Comparison of ENCODE assay signal across 9 mouse cellular contexts in the genomic region with DNA sequence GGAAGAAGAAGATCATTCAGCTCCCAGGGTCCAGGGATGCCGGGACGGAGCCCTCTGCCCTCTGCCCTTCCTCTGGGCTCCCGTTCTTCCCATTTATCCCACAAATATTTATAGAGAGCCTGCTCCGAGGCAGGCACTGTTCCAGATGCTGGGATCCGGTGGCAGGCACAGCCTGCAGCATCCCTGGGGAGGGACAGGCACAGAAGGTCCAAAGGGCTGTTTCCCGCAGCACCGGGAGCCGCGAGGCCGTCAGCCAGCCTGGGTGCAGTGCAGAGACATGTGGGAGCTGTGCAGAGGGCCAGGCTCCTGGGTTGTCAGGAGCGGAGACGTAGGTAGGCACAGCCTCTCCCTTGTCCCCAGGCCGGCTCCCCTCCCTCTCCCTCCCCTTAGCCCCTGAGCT. TPM values are rescaled to one million over a fixed set of nuclear protein-coding genes. Genes with fewer than 3 reads are reported as not detected.
DNase-seq lines count a peak whose midpoint lies in the region; ATAC-seq and TF ChIP-seq lines count a peak whose summit lies in the region.
"Had no signal": no experiment of that assay in that cellular context is flagged by ENCODE, and none has a peak within 500 bp of the region (broad histone marks: within the 10 kb centered on the region; RNA-seq: fewer than 3 reads in every experiment).

No protein-coding gene starts in this region.

- H3K27ac ChIP-seq in forebrain, embryonic 15.5 days (replicated peaks), result no peak overlapping the region
- H3K27ac ChIP-seq in kidney, postnatal 0 days, result no peak overlapping the region
- H3K27ac ChIP-seq in midbrain, postnatal 0 days (ENCODE audit: low read depth, low read length), result no peak overlapping the region

- peaks cover 62% of the 10 kb centered on the region for H3K4me1 ChIP-seq in forebrain, embryonic 15.5 days
- peaks cover 37% of the 10 kb centered on the region for H3K4me1 ChIP-seq in kidney, postnatal 0 days (replicated peaks; ENCODE audit: insufficient read depth, low read length)
- H3K4me1 ChIP-seq in midbrain, postnatal 0 days (ENCODE audit: insufficient read depth, low read length), result peaks cover 32% of the 10 kb centered on the region

- peak overlapping the region; percentile 24 for H3K4me3 ChIP-seq in forebrain, embryonic 15.5 days
- H3K4me3 ChIP-seq in kidney, postnatal 0 days (replicated peaks; ENCODE audit: low read depth, low read length), result peak overlapping the region; percentile 14; the same call in 1 of the 2 replicates
- H3K4me3 ChIP-seq in midbrain, postnatal 0 days (ENCODE audit: low read depth, low read length), result peak overlapping the region; percentile 8
- H3K4me3 ChIP-seq: megakaryocyte, embryonic 14.5 days had no signal

- peak overlapping the region; percentile 87 for H3K4me2 ChIP-seq in forebrain, embryonic 15.5 days (replicated peaks)
- H3K4me2 ChIP-seq in kidney, postnatal 0 days (ENCODE audit: low read length), result peak overlapping the region; percentile 95
- peak overlapping the region; percentile 89 for H3K4me2 ChIP-seq in midbrain, postnatal 0 days (ENCODE audit: low read depth, low read length, poor library complexity, severe bottlenecking)

- no peaks in the 10 kb centered on the region for H3K36me3 ChIP-seq in forebrain, embryonic 15.5 days
- H3K36me3 ChIP-seq in kidney, postnatal 0 days (ENCODE audit: insufficient read depth, low read length), result no peaks in the 10 kb centered on the region
- H3K36me3 ChIP-seq in midbrain, postnatal 0 days (ENCODE audit: insufficient read depth, low read length), result no peaks in the 10 kb centered on the region

- 0 out of 2 replicates have a peak overlapping the region, but pooled peaks have one; percentile 1 for H3K9ac ChIP-seq in forebrain, embryonic 15.5 days (replicated peaks)
- H3K9ac ChIP-seq in kidney, postnatal 0 days (ENCODE audit: low read depth, low read length), result no peak overlapping the region
- no peak overlapping the region; the same call in 1 of the 2 replicates for H3K9ac ChIP-seq in midbrain, postnatal 0 days (replicated peaks; ENCODE audit: low read length, poor library complexity, severe bottlenecking)

- TF ChIP-seq CTCF in kidney, postnatal 0 days (IDR thresholded peaks at IDR 0.05; ENCODE audit: low read depth), result no peak
- TF ChIP-seq CTCF in midbrain, postnatal 0 days (IDR thresholded peaks at IDR 0.05), result no peak

- H3K9me3 ChIP-seq in forebrain, embryonic 15.5 days, result no peaks in the 10 kb centered on the region
- H3K9me3 ChIP-seq in kidney, postnatal 0 days (replicated peaks; ENCODE audit: low read length), result no peaks in the 10 kb centered on the region
- no peaks in the 10 kb centered on the region for H3K9me3 ChIP-seq in midbrain, postnatal 0 days (ENCODE audit: low read length)

- peak; percentile 28 for DNase-seq in kidney, adult 11 months
- DNase-seq in kidney, adult 9 months, result no peak
- DNase-seq in kidney, postnatal 0 days (ENCODE audit: low spot score), result no peak
- DNase-seq in midbrain, postnatal 0 days (ENCODE audit: low spot score), result no peak
- DNase-seq in ovary, postnatal 14 days (ENCODE audit: low spot score), result no peak
- DNase-seq in spleen, adult 18-20 months, result no peak

- WGBS in forebrain, embryonic 15.5 days, result 35% methylated on average over 13 of the region's 13 CpGs
- 14% methylated on average over 13 of the region's 13 CpGs for WGBS in kidney, postnatal 0 days
- WGBS in midbrain, postnatal 0 days, result 21% methylated on average over 13 of the region's 13 CpGs

- ATAC-seq in forebrain, embryonic 15.5 days (replicated peaks), result no peak
- no peak for ATAC-seq in kidney, postnatal 0 days (replicated peaks; ENCODE audit: low FRiP score, low read depth)
- no peak for ATAC-seq in midbrain, postnatal 0 days (ENCODE audit: low FRiP score)
- no peak for ATAC-seq in erythroblast, adult 5-6 weeks (replicated peaks; ENCODE audit: low FRiP score, poor library complexity, severe bottlenecking)

- peaks cover 6% of the 10 kb centered on the region; the same call in 1 of the 2 replicates for H3K27me3 ChIP-seq in forebrain, embryonic 15.5 days
- H3K27me3 ChIP-seq in kidney, postnatal 0 days (ENCODE audit: insufficient read depth, low read length), result peaks cover 5% of the 10 kb centered on the region; the same call in 1 of the 2 replicates
- peaks cover 9% of the 10 kb centered on the region for H3K27me3 ChIP-seq in midbrain, postnatal 0 days (ENCODE audit: insufficient read depth, low read length)

RNA-seq across cellular contexts. Expression of a gene that starts 4.7 kb away (rescaled TPM):
- polyA plus RNA-seq in forebrain, embryonic 15.5 days (2015; fragmentation: Nextera tagmentation; extraction: Ambion mirVana), result 31.3 and 32.7 TPM in 2 replicates
- polyA plus RNA-seq in kidney, postnatal 0 days (2015; fragmentation: Nextera tagmentation; extraction: Ambion mirVana), result 5.9 and 8.4 TPM in 2 replicates
- 47.3 and 51.3 TPM in 2 replicates for total RNA-seq in midbrain, postnatal 0 days (2014; rRNA removed)
- 9.9 and 12.4 TPM in 2 replicates for polyA plus RNA-seq in midbrain, postnatal 0 days (2015; fragmentation: Nextera tagmentation; extraction: Ambion mirVana)
- 23.2 and 30.0 TPM in 2 replicates for total RNA-seq in erythroblast, adult 5-6 weeks (2015; ENCODE audit: low replicate concordance)
- 37.8 and 38.3 TPM in 2 replicates for total RNA-seq in erythroblast, adult 5-6 weeks (2017; ENCODE audit: low replicate concordance)

RNA-seq across cellular contexts. Expression of a gene that starts 55.6 kb away (rescaled TPM):
- polyA plus RNA-seq in forebrain, embryonic 15.5 days (2015; fragmentation: Nextera tagmentation; extraction: Ambion mirVana), result 0.88 and 1.2 TPM in 2 replicates
- polyA plus RNA-seq in kidney, postnatal 0 days (2015; fragmentation: Nextera tagmentation; extraction: Ambion mirVana), result not detected in 2 replicates
- 1.0 and 2.0 TPM in 2 replicates for total RNA-seq in midbrain, postnatal 0 days (2014; rRNA removed)
- 1.7 and 2.4 TPM in 2 replicates for polyA plus RNA-seq in midbrain, postnatal 0 days (2015; fragmentation: Nextera tagmentation; extraction: Ambion mirVana)
- total RNA-seq in erythroblast, adult 5-6 weeks (2015; ENCODE audit: low replicate concordance), result not detected in 2 replicates
- not detected in 2 replicates for total RNA-seq in erythroblast, adult 5-6 weeks (2017; ENCODE audit: low replicate concordance)
